Mouse (Mus musculus): Measurements from ENCODE around the gene Metap1d. TPM values are rescaled to one million over a fixed set of nuclear protein-coding genes. Genes with fewer than 3 reads are reported as not detected.

Metap1d gene
- polyA plus RNA-seq, 1 experiment, result 5.7 TPM

DNA sequence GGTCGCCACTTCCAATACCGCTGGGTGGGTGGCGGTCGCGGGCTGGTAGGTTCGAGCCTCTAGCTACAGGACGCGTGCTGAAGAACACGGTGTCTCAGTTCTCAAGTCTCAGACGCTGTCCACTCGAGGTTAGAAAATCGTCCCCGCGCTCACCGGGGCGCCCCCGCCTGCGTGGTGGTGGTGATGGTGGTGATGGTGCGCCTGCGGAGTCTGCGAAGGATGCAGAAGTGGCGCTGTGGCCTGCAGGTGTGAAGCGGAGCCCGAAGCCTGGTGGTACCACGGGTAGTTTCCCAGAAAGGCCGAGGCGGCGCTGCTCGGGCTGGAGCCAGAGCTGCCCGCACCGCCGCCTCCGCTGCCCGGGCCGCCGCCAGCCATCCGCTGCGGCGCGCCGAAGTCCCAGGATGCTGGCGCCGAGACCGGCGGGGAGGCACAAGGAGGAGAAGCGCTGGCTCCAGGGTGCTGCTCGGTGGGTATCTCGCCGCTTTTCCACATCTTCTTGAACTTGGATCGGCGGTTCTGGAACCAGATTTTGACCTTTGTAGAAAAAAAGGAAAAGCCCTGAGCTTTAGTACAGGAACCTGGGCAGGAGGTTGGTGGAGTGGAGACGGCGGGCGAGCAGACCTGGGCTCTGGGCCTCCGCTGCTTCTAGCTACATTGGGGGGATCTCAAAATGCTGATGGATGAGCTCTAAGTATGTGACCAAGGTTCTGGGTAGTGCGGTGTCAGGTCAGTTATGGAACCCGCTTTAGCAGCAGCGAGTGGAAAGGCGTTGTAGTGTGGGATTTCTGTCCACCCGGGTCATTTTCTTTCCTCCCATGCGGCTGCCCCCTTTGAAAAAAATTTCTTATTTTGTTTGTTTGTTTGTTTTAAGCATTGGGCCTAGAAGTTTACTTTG, 91.6 kb downstream of the Metap1d start:
- Histone ChIP-seq H3K4me3 (ENCODE audit: low read depth, low read length) (peak overlapping the region; percentile 8; the same call in 1 of the 2 replicates), H3K4me1 (ENCODE audit: control insufficient read depth, insufficient read depth, insufficient read length, low read length) (peaks cover 26% of the 10 kb centered on the region), H3K27me3 (ENCODE audit: control insufficient read depth, insufficient read depth, low read length) (peaks cover 87% of the 10 kb centered on the region), H3K27ac (ENCODE audit: insufficient read depth, low read depth, low read length) (no peak overlapping the region), H3K36me3 (ENCODE audit: control insufficient read depth, insufficient read depth, low read length) (no peaks in the 10 kb centered on the region)
- 4% methylated on average over 61 of the region's 61 CpGs for WGBS
- TF ChIP-seq CTCF (IDR thresholded peaks at IDR 0.05; ENCODE audit: extremely low read depth, insufficient read length, insufficient replicate concordance, low read depth, low read length) (no peak), POLR2A (IDR thresholded peaks at IDR 0.05; ENCODE audit: low read depth, low read length) (no peak)

GRCm38 (mm10) chr2:71545401-71545881, 92.4 kb downstream of the Metap1d start:
- no peak for TF ChIP-seq POLR2A (IDR thresholded peaks at IDR 0.05; ENCODE audit: low read depth, low read length)
- TF ChIP-seq CTCF (IDR thresholded peaks at IDR 0.05; ENCODE audit: extremely low read depth, insufficient read length, insufficient replicate concordance, low read depth, low read length), result no peak
- Histone ChIP-seq H3K27ac (ENCODE audit: insufficient read depth, low read depth, low read length) (no peak overlapping the region), H3K4me1 (ENCODE audit: control insufficient read depth, insufficient read depth, insufficient read length, low read length) (peaks cover 26% of the 10 kb centered on the region), H3K27me3 (ENCODE audit: control insufficient read depth, insufficient read depth, low read length) (peaks cover 81% of the 10 kb centered on the region), H3K36me3 (ENCODE audit: control insufficient read depth, insufficient read depth, low read length) (no peaks in the 10 kb centered on the region), H3K4me3 (ENCODE audit: low read depth, low read length) (peak overlapping the region; percentile 23)
- WGBS, result 5% methylated on average over 32 of the region's 32 CpGs

DNA sequence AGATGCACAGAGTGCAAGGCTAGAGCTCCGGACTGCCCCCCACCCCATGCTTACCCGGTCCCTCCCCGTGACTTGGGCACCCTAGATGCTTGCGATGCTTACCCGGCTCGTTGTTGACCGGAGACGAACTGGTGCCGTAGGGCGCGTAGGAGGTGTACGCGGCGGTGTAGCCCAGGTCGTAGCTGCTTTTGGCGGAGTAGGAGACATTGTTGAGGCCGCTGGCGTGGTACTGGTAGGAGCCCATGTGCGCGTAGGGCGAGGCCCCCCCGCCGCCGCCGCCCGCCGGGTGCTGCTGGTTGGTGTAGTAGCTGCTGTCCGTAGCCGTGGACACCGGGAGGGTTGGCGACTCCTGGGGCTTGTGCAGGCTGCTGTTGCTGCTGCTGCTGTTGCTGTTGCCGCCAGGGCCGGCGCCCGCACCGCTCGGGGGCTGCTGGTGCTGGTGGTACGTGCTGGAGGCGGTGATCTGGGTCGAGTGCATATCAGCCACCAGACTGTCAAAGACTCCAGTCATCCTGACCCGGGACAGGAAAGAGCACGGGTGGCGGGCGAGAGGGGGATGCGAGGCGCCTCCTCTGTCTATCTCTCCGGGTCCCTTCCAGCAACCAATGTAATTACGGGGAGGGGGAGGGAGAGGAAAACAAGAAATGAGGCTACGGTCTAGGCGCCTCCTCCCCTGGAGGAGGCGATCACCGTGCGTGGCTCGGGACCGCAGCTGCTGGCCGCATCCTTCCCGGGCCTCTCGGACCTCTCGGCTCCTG, 93.0 kb downstream of the Metap1d start:
- Histone ChIP-seq H3K27me3 (ENCODE audit: control insufficient read depth, insufficient read depth, low read length) (peaks cover 75% of the 10 kb centered on the region), H3K4me1 (ENCODE audit: control insufficient read depth, insufficient read depth, insufficient read length, low read length) (peaks cover 26% of the 10 kb centered on the region), H3K27ac (ENCODE audit: insufficient read depth, low read depth, low read length) (no peak overlapping the region), H3K36me3 (ENCODE audit: control insufficient read depth, insufficient read depth, low read length) (no peaks in the 10 kb centered on the region), H3K4me3 (ENCODE audit: low read depth, low read length) (peak overlapping the region; percentile 23)
- WGBS, result 2% methylated on average over 58 of the region's 59 CpGs
- TF ChIP-seq CTCF (IDR thresholded peaks at IDR 0.05; ENCODE audit: extremely low read depth, insufficient read length, insufficient replicate concordance, low read depth, low read length) (no peak), POLR2A (IDR thresholded peaks at IDR 0.05; ENCODE audit: low read depth, low read length) (no peak)

DNA sequence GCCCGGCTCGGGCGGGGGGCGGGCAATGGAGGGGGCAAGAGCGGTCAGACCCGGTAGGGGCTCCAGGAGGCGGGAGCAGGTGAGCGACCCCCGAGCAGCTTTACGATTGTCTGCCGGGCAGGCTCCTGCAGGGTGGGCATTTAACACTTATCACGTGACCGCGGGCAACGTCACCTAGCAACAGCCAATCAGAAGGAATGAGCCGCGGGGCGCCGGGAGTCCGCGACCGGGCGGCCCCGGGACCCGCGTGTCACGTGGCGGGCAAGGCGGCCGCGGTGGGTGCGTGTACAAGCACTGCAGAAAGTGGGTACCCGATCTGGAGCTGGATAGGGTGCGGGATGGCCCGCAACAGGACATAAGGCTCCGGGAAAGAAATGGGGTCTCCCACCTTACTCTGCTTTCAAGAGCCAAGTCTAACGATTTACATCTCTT, 93.6 kb downstream of the Metap1d start, which contains the start of gene Dlx2:
TSS of gene Dlx2 (minus strand) at position 115 of the 432 bp plus-strand sequence.
- Histone ChIP-seq H3K27ac (ENCODE audit: insufficient read depth, low read depth, low read length) (no peak within 1 kb of the TSS), H3K4me1 (ENCODE audit: control insufficient read depth, insufficient read depth, insufficient read length, low read length) (peaks cover 26% of the 10 kb centered on the region), H3K36me3 (ENCODE audit: control insufficient read depth, insufficient read depth, low read length) (no peaks in the 10 kb centered on the region), H3K27me3 (ENCODE audit: control insufficient read depth, insufficient read depth, low read length) (peaks cover 74% of the 10 kb centered on the region), H3K4me3 (ENCODE audit: low read depth, low read length) (peak within 1 kb of the TSS; percentile 23)
- TF ChIP-seq CTCF (IDR thresholded peaks at IDR 0.05; ENCODE audit: extremely low read depth, insufficient read length, insufficient replicate concordance, low read depth, low read length) (no peak), POLR2A (IDR thresholded peaks at IDR 0.05; ENCODE audit: low read depth, low read length) (no peak)
- 1% methylated on average over 37 of the region's 37 CpGs for WGBS

DNA sequence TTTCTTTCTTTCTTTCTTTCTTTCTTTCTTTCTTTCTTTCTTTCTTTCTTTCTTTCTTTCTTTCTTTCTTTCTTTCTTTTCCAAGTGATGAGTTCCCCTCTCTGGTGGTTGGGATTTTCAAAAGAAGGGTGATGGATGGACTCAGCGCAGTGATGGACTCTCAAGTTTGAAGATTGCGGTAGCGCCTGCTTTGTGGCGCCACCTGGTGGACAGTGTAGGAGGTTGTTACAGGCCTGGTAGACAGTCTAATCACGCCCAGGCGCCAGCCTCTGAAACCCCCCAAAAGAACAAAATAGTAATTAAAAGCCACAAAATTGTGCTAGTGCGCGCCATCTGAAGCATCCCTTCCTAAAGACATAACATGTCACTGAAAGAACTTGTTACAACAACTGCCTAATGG, 94.8 kb downstream of the Metap1d start:
- Histone ChIP-seq H3K36me3 (ENCODE audit: control insufficient read depth, insufficient read depth, low read length) (no peaks in the 10 kb centered on the region), H3K27me3 (ENCODE audit: control insufficient read depth, insufficient read depth, low read length) (peaks cover 70% of the 10 kb centered on the region)
- peak; percentile 85; the same call in 1 of the 2 replicates for TF ChIP-seq CTCF (IDR thresholded peaks at IDR 0.05; ENCODE audit: extremely low read depth, insufficient read length, insufficient replicate concordance, low read depth, low read length)
- TF ChIP-seq POLR2A (IDR thresholded peaks at IDR 0.05; ENCODE audit: low read depth, low read length), result no peak

GRCm38 (mm10) chr2:71550330-71550729, 97.3 kb downstream of the Metap1d start:
- Histone ChIP-seq H3K4me1 (ENCODE audit: control insufficient read depth, insufficient read depth, insufficient read length, low read length) (peaks cover 16% of the 10 kb centered on the region), H3K4me3 (ENCODE audit: low read depth, low read length) (no peak overlapping the region), H3K36me3 (ENCODE audit: control insufficient read depth, insufficient read depth, low read length) (no peaks in the 10 kb centered on the region), H3K27me3 (ENCODE audit: control insufficient read depth, insufficient read depth, low read length) (peaks cover 57% of the 10 kb centered on the region), H3K27ac (ENCODE audit: insufficient read depth, low read depth, low read length) (no peak overlapping the region)
- TF ChIP-seq POLR2A (IDR thresholded peaks at IDR 0.05; ENCODE audit: low read depth, low read length) (no peak), CTCF (IDR thresholded peaks at IDR 0.05; ENCODE audit: extremely low read depth, insufficient read length, insufficient replicate concordance, low read depth, low read length) (no peak)
- WGBS, result 20% methylated on average over 3 of the region's 3 CpGs

More for the DNA sequence above, 94.8 kb downstream of the Metap1d start:
- WGBS, result 3% methylated on average over 8 of the region's 8 CpGs
- no peak overlapping the region for H3K27ac ChIP-seq (ENCODE audit: insufficient read depth, low read depth, low read length)
- H3K4me3 ChIP-seq (ENCODE audit: low read depth, low read length), result no peak overlapping the region
- peaks cover 26% of the 10 kb centered on the region for H3K4me1 ChIP-seq (ENCODE audit: control insufficient read depth, insufficient read depth, insufficient read length, low read length)
